Mouse (Mus musculus) urinary bladder, postnatal 14 days (tissue): ENCODE measurements around the gene Theg.

Experiments used
- DNase-seq: peaks from one replicate; pipeline ENCODE4 v3.0.0; 2021; ENCODE audit warnings: low spot score

The Theg gene

GRCm38 (mm10) chr10:79594872-79595589 lies 7.9 kb upstream of the Theg start:
- peak; percentile 59 for DNase-seq

GRCm38 (mm10) chr10:79594111-79594510 lies 7.0 kb upstream of the Theg start:
- no peak for DNase-seq

GRCm38 (mm10) chr10:79590702-79591101 lies 3.6 kb upstream of the Theg start:
- no peak for DNase-seq

GRCm38 (mm10) chr10:79587752-79588126 lies 608 bp upstream of the Theg start:
- DNase-seq: no peak

GRCm38 (mm10) chr10:79586243-79586642 lies 888 bp downstream of the Theg start:
- no peak for DNase-seq

GRCm38 (mm10) chr10:79585723-79586122 lies 1.4 kb downstream of the Theg start:
- no peak for DNase-seq

- DNase-seq: no peak
These were observed 2.0 kb downstream of the Theg start for GRCm38 (mm10) chr10:79585136-79585535.

GRCm38 (mm10) chr10:79584426-79584825 lies 2.7 kb downstream of the Theg start:
- DNase-seq: no peak

GRCm38 (mm10) chr10:79584021-79584420 lies 3.1 kb downstream of the Theg start:
- DNase-seq: no peak

GRCm38 (mm10) chr10:79581501-79581900 lies 5.6 kb downstream of the Theg start:
- no peak for DNase-seq

GRCm38 (mm10) chr10:79580811-79581210 lies 6.3 kb downstream of the Theg start:
- DNase-seq: peak; percentile 21

GRCm38 (mm10) chr10:79580356-79580755 lies 6.8 kb downstream of the Theg start:
- DNase-seq: no peak

- DNase-seq: no peak
These were observed 7.3 kb downstream of the Theg start for GRCm38 (mm10) chr10:79579781-79580180.

GRCm38 (mm10) chr10:79578891-79579290 lies 8.2 kb downstream of the Theg start:
- DNase-seq: no peak

GRCm38 (mm10) chr10:79578276-79578675 lies 8.9 kb downstream of the Theg start:
- DNase-seq: no peak

- no peak for DNase-seq
These were observed 9.8 kb downstream of the Theg start for GRCm38 (mm10) chr10:79577376-79577775.

GRCm38 (mm10) chr10:79575754-79576153 lies 11.4 kb downstream of the Theg start:
- DNase-seq: no peak

GRCm38 (mm10) chr10:79574796-79575195 lies 12.3 kb downstream of the Theg start:
- DNase-seq: no peak

- DNase-seq: no peak
These were observed 12.8 kb downstream of the Theg start for GRCm38 (mm10) chr10:79574350-79574749.

- DNase-seq: no peak
These were observed 13.5 kb downstream of the Theg start for GRCm38 (mm10) chr10:79573611-79574010.

GRCm38 (mm10) chr10:79571314-79571713 lies 15.8 kb downstream of the Theg start:
- no peak for DNase-seq

GRCm38 (mm10) chr10:79569921-79570320 lies 17.2 kb downstream of the Theg start:
- no peak for DNase-seq

GRCm38 (mm10) chr10:79559716-79560115 lies 27.4 kb downstream of the Theg start:
- no peak for DNase-seq

GRCm38 (mm10) chr10:79557496-79557895 lies 29.6 kb downstream of the Theg start:
- DNase-seq: no peak
